Mouse (Mus musculus) CH12.LX (cell line): Measurements from ENCODE around the gene Mxd4.

Source experiments
- CTCF ChIP-seq, 2 experiments: IDR thresholded peaks in 1 of 2; conservative IDR thresholded peaks in 1 of 2; 2 replicates each; pipeline ENCODE4 v1.5.1; 2011 to 2012; ENCODE audit warnings: low read depth in 2 of 2, low read length in 2 of 2, improper control_type of control experiment in 1 of 2, inconsistent platforms in 1 of 2, mild to moderate bottlenecking in 1 of 2, moderate library complexity in 1 of 2
- EP300 ChIP-seq: IDR thresholded peaks from 2 replicates; pipeline ENCODE4 v1.6.1; 2011; ENCODE audit warnings: low read length, improper control_type of control experiment
- JUND ChIP-seq: conservative IDR thresholded peaks from 2 replicates; pipeline ENCODE4 v1.6.1; 2011; ENCODE audit warnings: low read depth, low read length, improper control_type of control experiment
- MAX ChIP-seq: IDR thresholded peaks from 2 replicates; pipeline ENCODE4 v1.6.1; 2011; ENCODE audit warnings: low read length, improper control_type of control experiment
- POLR2A ChIP-seq: IDR thresholded peaks from 2 replicates; pipeline ENCODE4 v1.6.1; 2011; ENCODE audit warnings: low read depth, mild to moderate bottlenecking, improper control_type of control experiment, low read length
- RAD21 ChIP-seq: IDR thresholded peaks from 2 replicates; pipeline ENCODE4 v1.6.1; 2011; ENCODE audit warnings: low read depth, mild to moderate bottlenecking, low read length, improper control_type of control experiment, moderate library complexity
- SIN3A ChIP-seq: IDR thresholded peaks from 2 replicates; pipeline ENCODE4 v1.6.1; 2012; ENCODE audit warnings: low read length, improper control_type of control experiment, inconsistent platforms
- TBP ChIP-seq: conservative IDR thresholded peaks from 2 replicates; pipeline ENCODE4 v1.6.1; 2011; ENCODE audit warnings: low read depth, low read length, improper control_type of control experiment
- ZMIZ1 ChIP-seq: IDR thresholded peaks from 2 replicates; pipeline ENCODE4 v1.6.1; 2012; ENCODE audit warnings: low read depth, mild to moderate bottlenecking, inconsistent platforms, low read length, improper control_type of control experiment

GRCm38 (mm10) chr5:34232481-34233220, 45.1 kb upstream of the Mxd4 start:
- TF ChIP-seq EP300, result no peak
- TF ChIP-seq ZMIZ1, result no peak
- TF ChIP-seq TBP, result no peak
- TF ChIP-seq JUND, result no peak
- no peak for TF ChIP-seq CTCF (conservative IDR thresholded peaks at IDR 0.05 in 1 of 2, IDR thresholded peaks at IDR 0.05 in 1 of 2; ENCODE audit: low read depth in 2 of 2, low read length in 2 of 2)
- no peak for TF ChIP-seq RAD21
- TF ChIP-seq MAX, result no peak
- no peak for TF ChIP-seq POLR2A
- no peak for TF ChIP-seq SIN3A
